In the genomic region with DNA sequence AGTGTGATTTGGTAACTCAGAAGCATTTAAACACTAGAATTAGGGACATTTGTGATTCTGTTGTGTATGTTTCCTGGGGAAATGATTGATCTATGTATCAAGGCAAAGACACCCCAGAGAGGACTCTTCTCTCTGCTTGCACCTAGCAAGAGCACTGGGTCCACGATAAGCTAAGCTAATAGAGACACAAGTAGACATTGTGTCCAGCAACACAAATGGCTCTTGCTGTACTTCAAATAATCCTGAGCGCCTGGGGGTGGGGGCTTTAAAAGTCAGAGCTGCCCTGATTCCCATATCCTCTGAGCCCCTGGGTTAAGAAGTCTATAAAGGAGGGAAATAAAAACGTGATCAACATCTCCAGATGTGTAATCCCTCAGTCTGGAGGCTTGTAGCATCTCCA, we compare ENCODE assay signal across 11 mouse cellular contexts. TPM values are rescaled to one million over a fixed set of nuclear protein-coding genes. Genes with fewer than 3 reads are reported as not detected.
A peak's percentile ranks its signal among the peaks of the same experiment; 100 is the strongest.
DNase-seq lines count a peak whose midpoint lies in the region; ATAC-seq and TF ChIP-seq lines count a peak whose summit lies in the region.
"Had no signal": no experiment of that assay in that cellular context is flagged by ENCODE, and none has a peak within 500 bp of the region (broad histone marks: within the 10 kb centered on the region; RNA-seq: fewer than 3 reads in every experiment).

No protein-coding gene starts in this region.

- H3K27ac ChIP-seq in heart, embryonic 16.5 days (ENCODE audit: low read length) = peak overlapping the region; percentile 7
- no peak overlapping the region; the same call in none of the 2 replicates for H3K27ac ChIP-seq in heart, adult 2 months
- H3K27ac ChIP-seq in embryonic fibroblast, embryonic 13.5 days (ENCODE audit: insufficient read depth, low read length) = peak overlapping the region; percentile 20; the same call in 1 of the 2 replicates
- peak overlapping the region; percentile 81 for H3K27ac ChIP-seq in hindbrain, postnatal 0 days
- H3K27ac ChIP-seq in neural tube, embryonic 13.5 days (replicated peaks) = 0 out of 2 replicates have a peak overlapping the region, but pooled peaks have one; percentile 98

- no peaks in the 10 kb centered on the region for H3K9me3 ChIP-seq in heart, embryonic 16.5 days (replicated peaks; ENCODE audit: control insufficient read depth, low read length)
- H3K9me3 ChIP-seq in hindbrain, postnatal 0 days (ENCODE audit: low read length) = no peaks in the 10 kb centered on the region
- H3K9me3 ChIP-seq in neural tube, embryonic 13.5 days = no peaks in the 10 kb centered on the region

- TF ChIP-seq CTCF in heart, adult 2 months (IDR thresholded peaks at IDR 0.05) = no peak
- no peak for TF ChIP-seq CTCF in embryonic fibroblast, embryonic 13.5 days (IDR thresholded peaks at IDR 0.05; ENCODE audit: borderline replicate concordance, insufficient read depth, low read length)
- no peak for TF ChIP-seq CTCF in hindbrain, postnatal 0 days (IDR thresholded peaks at IDR 0.05; ENCODE audit: low read depth)

- ATAC-seq in heart, embryonic 16.5 days (replicated peaks; ENCODE audit: extremely low read depth, insufficient read depth, low FRiP score) = no peak
- no peak for ATAC-seq in hindbrain, postnatal 0 days
- ATAC-seq in neural tube, embryonic 13.5 days (ENCODE audit: low read depth) = no peak
- ATAC-seq: liver, postnatal 0 days had no signal

- peak overlapping the region; percentile 20 for H3K9ac ChIP-seq in heart, embryonic 16.5 days (ENCODE audit: low read length)
- no peak overlapping the region for H3K9ac ChIP-seq in heart, adult 2 months (ENCODE audit: low read depth, low read length)
- H3K9ac ChIP-seq in hindbrain, postnatal 0 days (replicated peaks; ENCODE audit: low read length) = peak overlapping the region; percentile 69; the same call in 1 of the 2 replicates
- peak overlapping the region; percentile 96 for H3K9ac ChIP-seq in neural tube, embryonic 13.5 days
- H3K9ac ChIP-seq: liver, postnatal 0 days had no signal

- no peaks in the 10 kb centered on the region for H3K79me2 ChIP-seq in heart, adult 2 months (replicated peaks; ENCODE audit: control insufficient read depth, insufficient read depth, low read length)

- intact Hi-C loops in heart, adult 2 months (cut with DNase I) = no loop called here

- no peaks in the 10 kb centered on the region for H3K27me3 ChIP-seq in heart, embryonic 16.5 days (ENCODE audit: control insufficient read depth, insufficient read depth, low read length)
- no peaks in the 10 kb centered on the region for H3K27me3 ChIP-seq in heart, adult 2 months (ENCODE audit: control insufficient read depth, insufficient read depth, low read length)
- H3K27me3 ChIP-seq in hindbrain, postnatal 0 days (ENCODE audit: insufficient read depth, low read length) = 0 out of 2 replicates have a peak, but pooled peaks cover 14% of the 10 kb centered on the region
- H3K27me3 ChIP-seq in neural tube, embryonic 13.5 days = no peaks in the 10 kb centered on the region; the same call in 1 of the 2 replicates

- H3K4me3 ChIP-seq in heart, embryonic 16.5 days (ENCODE audit: low read length) = no peak overlapping the region
- H3K4me3 ChIP-seq in heart, adult 2 months = no peak overlapping the region
- H3K4me3 ChIP-seq in embryonic fibroblast, embryonic 13.5 days (ENCODE audit: insufficient read depth, low read length) = 0 out of 2 replicates have a peak overlapping the region, but pooled peaks have one; percentile 3
- peak overlapping the region; percentile 13; the same call in 1 of the 2 replicates for H3K4me3 ChIP-seq in hindbrain, postnatal 0 days (ENCODE audit: low read length)
- peak overlapping the region; percentile 73 for H3K4me3 ChIP-seq in neural tube, embryonic 13.5 days

- 0 out of 2 replicates have a peak, but pooled peaks cover 2% of the 10 kb centered on the region for H3K36me3 ChIP-seq in heart, embryonic 16.5 days (ENCODE audit: control insufficient read depth, insufficient read depth)
- no peaks in the 10 kb centered on the region; the same call in none of the 2 replicates for H3K36me3 ChIP-seq in heart, adult 2 months (ENCODE audit: control insufficient read depth, insufficient read depth, low read length)
- no peaks in the 10 kb centered on the region for H3K36me3 ChIP-seq in hindbrain, postnatal 0 days (ENCODE audit: insufficient read depth, low read length)
- peaks cover 4% of the 10 kb centered on the region; the same call in 1 of the 2 replicates for H3K36me3 ChIP-seq in neural tube, embryonic 13.5 days

- WGBS in heart, embryonic 16.5 days = 53% methylated on average over 3 of the region's 3 CpGs
- 64% methylated on average over 3 of the region's 3 CpGs for WGBS in heart, adult 2 months
- 42% methylated on average over 3 of the region's 3 CpGs for WGBS in hindbrain, postnatal 0 days
- 16% methylated on average over 3 of the region's 3 CpGs for WGBS in neural tube, embryonic 13.5 days

- H3K4me2 ChIP-seq in heart, embryonic 16.5 days (ENCODE audit: low read depth, low read length) = peak overlapping the region; percentile 90; the same call in 1 of the 2 replicates
- H3K4me2 ChIP-seq in hindbrain, postnatal 0 days (ENCODE audit: low read depth, low read length) = peak overlapping the region; percentile 72
- H3K4me2 ChIP-seq in neural tube, embryonic 13.5 days = peak overlapping the region; percentile 84

- H3K4me1 ChIP-seq in heart, embryonic 16.5 days (ENCODE audit: control insufficient read depth, insufficient read depth, low read length) = peaks cover 37% of the 10 kb centered on the region
- no peaks in the 10 kb centered on the region for H3K4me1 ChIP-seq in heart, adult 2 months (ENCODE audit: control insufficient read depth, insufficient read depth, low read length)
- H3K4me1 ChIP-seq in embryonic fibroblast, embryonic 13.5 days (ENCODE audit: control insufficient read depth, insufficient read depth, low read length) = no peaks in the 10 kb centered on the region; the same call in 1 of the 2 replicates
- H3K4me1 ChIP-seq in hindbrain, postnatal 0 days (ENCODE audit: insufficient read depth, low read length) = no peaks in the 10 kb centered on the region
- H3K4me1 ChIP-seq in neural tube, embryonic 13.5 days (replicated peaks) = peaks cover 87% of the 10 kb centered on the region

- DNase-seq in heart, adult 2 months = no peak
- no peak for DNase-seq in hindbrain, postnatal 0 days (ENCODE audit: low spot score)
- DNase-seq in right cerebral cortex, adult 2 months (ENCODE audit: low spot score in 2 of 2) = no peak
- no peak for DNase-seq in cerebellum, postnatal 36 days
- DNase-seq in cerebellum, postnatal 4 days (ENCODE audit: low spot score in 2 of 2) = no peak
- DNase-seq: gastrocnemius, postnatal 25 days; liver, postnatal 0 days had no signal

- no peak for TF ChIP-seq POLR2A in heart, adult 2 months (IDR thresholded peaks at IDR 0.05; ENCODE audit: insufficient read depth, low read depth, low read length)
- TF ChIP-seq POLR2A in embryonic fibroblast, embryonic 13.5 days (IDR thresholded peaks at IDR 0.05; ENCODE audit: low read depth, low read length) = no peak

- TF ChIP-seq EP300 in heart, adult 2 months (IDR thresholded peaks at IDR 0.05; ENCODE audit: insufficient read depth, low read depth, low read length) = no peak

RNA-seq across cellular contexts. Expression of a gene that starts 6.6 kb away (rescaled TPM):
- polyA plus RNA-seq in heart, embryonic 16.5 days (2015; fragmentation: Nextera tagmentation; extraction: Ambion mirVana) = 22.1 and 22.6 TPM in 2 replicates
- total RNA-seq in heart, adult 2 months (2021) = 10 to 100 TPM; 24.9 to 30.4 TPM
- polyA plus RNA-seq in heart, adult 2 months (2012; rRNA removed) = 16.9 and 22.4 TPM in 2 replicates
- polyA plus RNA-seq in embryonic fibroblast, embryonic 13.5 days (2011; ENCODE audit: insufficient read length, low read depth, missing spikeins) = 46.7 and 65.5 TPM in 2 replicates
- 132 and 133 TPM in 2 replicates for total RNA-seq in hindbrain, postnatal 0 days (2014; rRNA removed)
- polyA plus RNA-seq in hindbrain, postnatal 0 days (2015; fragmentation: Nextera tagmentation; extraction: Ambion mirVana) = 94.4 and 105 TPM in 2 replicates
- polyA plus RNA-seq in neural tube, embryonic 13.5 days (2015; fragmentation: Nextera tagmentation; extraction: Ambion mirVana) = 92.0 and 98.7 TPM in 2 replicates
- total RNA-seq: neutrophil, adult 5-6 weeks had no signal

Comparison
In these comparisons a context has a peak if more than half of its experiments do, and no peak if none do; other contexts are left out.
1. H3K4me3 ChIP-seq: peak in embryonic fibroblast, embryonic 13.5 days (single experiment), hindbrain, postnatal 0 days (single experiment) and neural tube, embryonic 13.5 days (single experiment); none in heart, embryonic 16.5 days (single experiment) and heart, adult 2 months (single experiment).
2. Peak in every context shown above with its lines, with median percentiles within 50 percentile points of each other: H3K4me2 ChIP-seq.